Mouse (Mus musculus): ENCODE measurements around the gene Neb. TPM values are rescaled to one million over a fixed set of nuclear protein-coding genes. Genes with fewer than 3 reads are reported as not detected.
A peak's percentile ranks its signal among the peaks of the same experiment; 100 is the strongest.

The Neb gene
- polyA plus RNA-seq, 1 experiment from 2014 or later: 10.6 TPM

- no peaks in the 10 kb centered on the region for H3K9me3 ChIP-seq (replicated peaks)
- WGBS: 95% methylated on average over 5 of the region's 5 CpGs
Measured at GRCm38 (mm10) chr2:52297969-52298368, 80.3 kb downstream of the Neb start.

DNA sequence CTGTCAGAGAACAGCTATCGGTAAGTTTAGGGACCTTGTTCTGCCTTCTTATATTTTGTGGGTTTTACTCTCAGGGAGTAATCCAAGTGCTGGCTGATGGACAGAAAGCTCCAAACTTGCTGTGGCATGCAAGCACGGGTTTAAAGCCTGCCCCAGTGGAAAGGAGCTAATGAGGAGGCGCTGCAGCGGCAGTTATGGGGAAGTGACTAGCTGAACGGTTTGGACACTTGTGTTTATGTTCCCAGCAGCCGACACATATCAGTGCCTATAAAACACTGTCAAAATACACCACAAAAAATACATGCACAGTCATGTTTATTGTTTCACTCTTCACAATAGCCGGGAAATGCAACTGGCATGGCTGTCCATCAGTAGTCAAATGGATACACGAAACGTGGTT, 81.5 kb downstream of the Neb start:
- WGBS: 66% methylated on average over 9 of the region's 9 CpGs
- Histone ChIP-seq H3K27ac (no peak overlapping the region), H3K9me3 (replicated peaks) (no peaks in the 10 kb centered on the region), H3K4me1 (no peaks in the 10 kb centered on the region), H3K9ac (no peak overlapping the region), H3K27me3 (no peaks in the 10 kb centered on the region), H3K36me3 (no peaks in the 10 kb centered on the region), H3K4me2 (no peak overlapping the region), H3K4me3 (replicated peaks) (no peak overlapping the region)
- ATAC-seq (replicated peaks; ENCODE audit: low FRiP score): no peak

More at GRCm38 (mm10) chr2:52297969-52298368, 80.3 kb downstream of the Neb start:
- Histone ChIP-seq H3K9ac (no peak overlapping the region), H3K4me3 (replicated peaks) (no peak overlapping the region), H3K4me2 (no peak overlapping the region), H3K27ac (no peak overlapping the region), H3K4me1 (no peaks in the 10 kb centered on the region), H3K36me3 (no peaks in the 10 kb centered on the region), H3K27me3 (no peaks in the 10 kb centered on the region)
- no peak for ATAC-seq (replicated peaks; ENCODE audit: low FRiP score)

DNA sequence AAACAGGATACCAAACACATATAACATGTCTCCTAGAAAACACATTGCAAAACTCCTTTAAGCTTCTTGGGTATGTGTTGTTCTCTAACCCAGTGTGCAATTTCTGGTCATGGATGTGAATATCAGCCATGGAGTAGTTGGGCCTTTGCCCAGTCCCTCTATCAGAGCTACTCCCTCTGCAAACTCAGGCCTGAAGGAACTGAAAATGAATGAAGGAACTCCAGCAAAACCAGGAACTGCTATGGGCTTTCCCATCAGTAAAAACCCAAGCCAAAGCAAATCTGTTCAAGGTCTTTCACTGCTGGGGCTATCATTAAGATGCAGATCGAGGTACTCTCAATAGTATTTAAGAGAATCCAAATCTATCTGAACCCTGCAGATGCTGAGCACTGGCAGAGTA, 90.8 kb downstream of the Neb start:
- Histone ChIP-seq H3K9me3 (replicated peaks) (no peaks in the 10 kb centered on the region), H3K4me2 (no peak overlapping the region), H3K27ac (no peak overlapping the region), H3K4me3 (replicated peaks) (no peak overlapping the region), H3K4me1 (no peaks in the 10 kb centered on the region), H3K36me3 (no peaks in the 10 kb centered on the region), H3K9ac (no peak overlapping the region), H3K27me3 (no peaks in the 10 kb centered on the region)
- 74% methylated on average over 1 of the region's 1 CpGs for WGBS
- ATAC-seq (replicated peaks; ENCODE audit: low FRiP score): no peak

DNA sequence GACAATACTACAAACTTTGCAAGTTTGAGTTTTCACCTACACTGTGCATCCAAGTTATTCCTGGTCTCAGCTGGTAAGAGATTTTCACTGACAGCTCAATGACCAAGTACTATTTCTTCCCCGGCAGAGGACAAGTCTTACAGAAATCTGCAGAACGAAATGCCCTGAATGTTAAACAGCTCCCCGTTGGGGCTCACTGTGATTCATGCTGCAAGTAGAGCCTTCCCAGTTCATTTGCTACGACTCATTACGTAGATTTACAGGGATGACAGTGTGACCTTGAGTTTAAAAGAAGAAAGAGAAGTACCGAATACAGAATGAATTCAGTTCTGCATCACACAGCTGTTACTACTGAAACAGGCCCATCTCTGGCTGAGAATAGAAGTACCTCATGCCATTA, 91.9 kb downstream of the Neb start:
- no peak overlapping the region for H3K9ac ChIP-seq
- H3K4me3 ChIP-seq (replicated peaks): no peak overlapping the region
- H3K4me2 ChIP-seq: no peak overlapping the region
- no peaks in the 10 kb centered on the region for H3K9me3 ChIP-seq (replicated peaks)
- 53% methylated on average over 6 of the region's 6 CpGs for WGBS
- no peaks in the 10 kb centered on the region for H3K27me3 ChIP-seq
- H3K27ac ChIP-seq: no peak overlapping the region
- H3K36me3 ChIP-seq: no peaks in the 10 kb centered on the region
- no peaks in the 10 kb centered on the region for H3K4me1 ChIP-seq
- no peak for ATAC-seq (replicated peaks; ENCODE audit: low FRiP score)

GRCm38 (mm10) chr2:52272146-52272545, 106.1 kb downstream of the Neb start:
- H3K4me2 ChIP-seq: no peak overlapping the region
- H3K27ac ChIP-seq: no peak overlapping the region
- H3K9ac ChIP-seq: no peak overlapping the region
- 0 out of 2 replicates have a peak, but pooled peaks have one; percentile 40 for ATAC-seq (replicated peaks; ENCODE audit: low FRiP score)
- no peaks in the 10 kb centered on the region for H3K4me1 ChIP-seq
- WGBS: 36% methylated on average over 1 of the region's 1 CpGs
- H3K9me3 ChIP-seq (replicated peaks): no peaks in the 10 kb centered on the region
- H3K4me3 ChIP-seq (replicated peaks): no peak overlapping the region
- no peaks in the 10 kb centered on the region for H3K27me3 ChIP-seq
- no peaks in the 10 kb centered on the region for H3K36me3 ChIP-seq

DNA sequence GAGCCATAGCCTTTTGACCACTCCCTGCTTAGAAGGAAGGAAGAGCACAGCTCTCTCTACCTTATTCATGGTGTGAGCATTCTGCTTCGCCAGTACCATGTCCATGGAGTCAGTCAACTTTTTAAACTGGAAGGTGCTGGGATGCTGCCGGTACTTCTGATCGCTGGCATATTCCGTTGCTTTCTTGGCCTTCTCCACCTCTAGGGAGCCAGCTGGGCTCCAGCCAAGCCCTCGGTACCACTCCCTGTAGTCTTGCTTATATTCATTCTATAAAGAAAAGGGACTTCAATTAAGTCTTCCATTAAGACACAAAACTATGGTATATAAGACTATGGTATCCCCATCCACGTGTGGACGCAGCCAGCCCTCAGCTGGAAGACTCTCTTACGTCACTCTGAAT, 107.4 kb downstream of the Neb start:
- no peak for ATAC-seq (replicated peaks; ENCODE audit: low FRiP score)
- 92% methylated on average over 8 of the region's 8 CpGs for WGBS
- no peaks in the 10 kb centered on the region for H3K9me3 ChIP-seq (replicated peaks)
- H3K27ac ChIP-seq: no peak overlapping the region
- no peak overlapping the region for H3K4me3 ChIP-seq (replicated peaks)
- H3K9ac ChIP-seq: no peak overlapping the region
- no peaks in the 10 kb centered on the region for H3K27me3 ChIP-seq
- no peaks in the 10 kb centered on the region for H3K4me1 ChIP-seq
- H3K36me3 ChIP-seq: no peaks in the 10 kb centered on the region
- H3K4me2 ChIP-seq: no peak overlapping the region

DNA sequence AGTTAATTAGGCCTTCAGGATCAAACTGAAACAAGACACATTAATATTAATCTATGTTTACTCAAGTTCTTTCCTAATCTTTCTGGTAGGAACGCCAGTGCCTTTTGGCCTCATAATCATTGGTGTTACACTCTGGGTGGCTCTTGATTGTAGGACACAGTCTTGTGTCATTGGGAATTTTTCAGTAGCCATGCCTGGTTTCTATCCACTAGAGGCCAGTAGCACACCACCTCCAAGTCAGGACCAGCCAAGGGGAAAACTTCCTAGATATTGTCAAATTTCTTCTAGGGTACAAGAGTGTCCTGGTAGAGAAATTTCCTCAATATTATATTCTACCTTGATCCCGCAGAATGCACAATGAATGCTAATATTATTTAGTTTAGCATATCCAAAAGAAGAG, 116.1 kb downstream of the Neb start:
- H3K36me3 ChIP-seq: no peaks in the 10 kb centered on the region

GRCm38 (mm10) chr2:52252037-52252436, 126.2 kb downstream of the Neb start:
- Histone ChIP-seq H3K9ac (no peak overlapping the region), H3K4me2 (no peak overlapping the region), H3K4me3 (replicated peaks) (no peak overlapping the region), H3K9me3 (replicated peaks) (no peaks in the 10 kb centered on the region), H3K36me3 (no peaks in the 10 kb centered on the region), H3K4me1 (no peaks in the 10 kb centered on the region), H3K27me3 (no peaks in the 10 kb centered on the region), H3K27ac (no peak overlapping the region)
- ATAC-seq (replicated peaks; ENCODE audit: low FRiP score): no peak
- WGBS: 55% methylated on average over 1 of the region's 1 CpGs

More for the DNA sequence above, 116.1 kb downstream of the Neb start:
- WGBS: 40% methylated on average over 2 of the region's 2 CpGs
- H3K9ac ChIP-seq: no peak overlapping the region
- no peaks in the 10 kb centered on the region for H3K27me3 ChIP-seq
- H3K4me1 ChIP-seq: no peaks in the 10 kb centered on the region
- no peak for ATAC-seq (replicated peaks; ENCODE audit: low FRiP score)
- no peak overlapping the region for H3K4me2 ChIP-seq
- no peaks in the 10 kb centered on the region for H3K9me3 ChIP-seq (replicated peaks)
- no peak overlapping the region for H3K4me3 ChIP-seq (replicated peaks)
- no peak overlapping the region for H3K27ac ChIP-seq

DNA sequence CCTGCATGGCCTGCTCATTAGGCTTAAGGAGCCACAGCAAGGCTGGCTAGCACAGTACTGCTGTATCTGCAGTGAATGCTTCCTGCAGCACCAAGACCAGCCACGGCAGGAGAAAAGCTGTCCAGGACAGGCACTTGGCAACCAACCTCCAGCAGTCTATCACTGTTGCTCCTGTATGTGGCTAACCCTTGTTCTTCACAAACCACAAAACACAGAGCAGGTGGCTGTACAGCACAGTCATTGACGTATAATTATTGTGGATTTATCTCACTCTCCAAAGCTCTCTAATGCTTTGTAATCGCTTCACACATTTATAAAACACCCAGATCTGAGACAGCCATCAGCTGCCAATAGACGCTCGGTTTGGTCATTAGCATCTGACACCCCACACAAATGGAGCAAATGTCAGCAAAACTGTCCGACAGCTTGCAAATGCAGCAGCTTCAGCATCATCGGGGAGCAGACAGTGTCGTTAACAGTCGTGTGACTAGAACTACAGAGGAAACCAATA, 129.9 kb downstream of the Neb start:
- ATAC-seq (replicated peaks; ENCODE audit: low FRiP score): no peak
- Histone ChIP-seq H3K27me3 (no peaks in the 10 kb centered on the region), H3K4me3 (replicated peaks) (no peak overlapping the region), H3K9ac (no peak overlapping the region), H3K36me3 (no peaks in the 10 kb centered on the region), H3K4me1 (no peaks in the 10 kb centered on the region), H3K4me2 (no peak overlapping the region), H3K9me3 (replicated peaks) (no peaks in the 10 kb centered on the region), H3K27ac (no peak overlapping the region)
- 60% methylated on average over 9 of the region's 9 CpGs for WGBS

GRCm38 (mm10) chr2:52245091-52245490, 133.2 kb downstream of the Neb start:
- H3K4me1 ChIP-seq: no peaks in the 10 kb centered on the region
- H3K36me3 ChIP-seq: no peaks in the 10 kb centered on the region
- no peak overlapping the region for H3K9ac ChIP-seq
- H3K4me3 ChIP-seq (replicated peaks): no peak overlapping the region
- 83% methylated on average over 5 of the region's 5 CpGs for WGBS
- no peak overlapping the region for H3K4me2 ChIP-seq
- H3K9me3 ChIP-seq (replicated peaks): no peaks in the 10 kb centered on the region
- H3K27me3 ChIP-seq: no peaks in the 10 kb centered on the region
- ATAC-seq (replicated peaks; ENCODE audit: low FRiP score): no peak
- H3K27ac ChIP-seq: no peak overlapping the region

DNA sequence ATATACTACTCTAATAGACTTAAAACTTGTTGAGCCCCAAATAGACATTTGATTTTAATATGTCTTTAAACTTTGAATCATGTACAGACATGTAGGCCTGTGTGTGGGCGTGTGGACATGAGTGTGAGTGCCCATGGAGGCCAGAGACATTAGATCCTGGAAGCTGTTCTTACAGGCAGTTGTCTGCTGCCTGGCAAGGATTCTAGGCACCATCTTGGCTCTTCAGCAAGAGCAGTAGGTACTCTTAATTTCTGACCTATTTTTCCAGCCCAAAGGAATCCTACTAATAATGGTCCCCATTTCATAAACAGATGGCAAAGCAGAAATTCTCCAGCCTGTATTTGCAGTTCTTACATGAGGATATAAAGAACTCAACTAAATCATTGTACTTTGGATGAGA, 135.6 kb downstream of the Neb start:
- Histone ChIP-seq H3K9ac (no peak overlapping the region), H3K4me3 (replicated peaks) (no peak overlapping the region), H3K4me1 (peaks cover 4% of the 10 kb centered on the region; the same call in 1 of the 2 replicates), H3K9me3 (replicated peaks) (no peaks in the 10 kb centered on the region), H3K27me3 (no peaks in the 10 kb centered on the region), H3K36me3 (no peaks in the 10 kb centered on the region), H3K4me2 (no peak overlapping the region), H3K27ac (no peak overlapping the region)
- 95% methylated on average over 1 of the region's 1 CpGs for WGBS
- no peak for ATAC-seq (replicated peaks; ENCODE audit: low FRiP score)

DNA sequence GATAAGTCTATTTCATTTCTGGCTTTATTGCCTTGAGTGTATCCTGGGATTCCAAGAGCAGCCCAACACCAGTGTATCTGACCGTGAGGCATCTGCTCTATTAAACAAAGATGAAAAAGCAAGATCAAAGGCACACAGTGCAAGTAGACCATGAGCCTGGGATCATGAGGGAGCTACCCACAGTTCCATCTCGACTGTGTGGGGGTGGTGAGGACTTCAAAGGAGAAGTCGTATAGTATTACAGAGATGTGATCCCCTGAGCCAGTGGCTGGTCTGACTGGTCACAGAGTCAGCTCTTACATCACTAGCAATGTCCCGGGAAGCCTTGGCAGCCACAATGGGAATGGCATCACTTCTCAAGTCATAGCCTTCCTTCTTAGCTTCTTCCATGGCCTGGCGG, 140.4 kb downstream of the Neb start:
- Histone ChIP-seq H3K4me3 (replicated peaks) (no peak overlapping the region), H3K36me3 (no peaks in the 10 kb centered on the region), H3K27me3 (no peaks in the 10 kb centered on the region), H3K4me1 (peaks cover 4% of the 10 kb centered on the region; the same call in 1 of the 2 replicates), H3K27ac (no peak overlapping the region), H3K9ac (no peak overlapping the region), H3K9me3 (replicated peaks) (no peaks in the 10 kb centered on the region), H3K4me2 (no peak overlapping the region)
- peak; percentile 83 for ATAC-seq (replicated peaks; ENCODE audit: low FRiP score)
- WGBS: 26% methylated on average over 5 of the region's 5 CpGs

- Histone ChIP-seq H3K36me3 (no peaks in the 10 kb centered on the region), H3K27me3 (no peaks in the 10 kb centered on the region), H3K4me1 (no peaks in the 10 kb centered on the region), H3K4me2 (no peak overlapping the region), H3K27ac (no peak overlapping the region), H3K4me3 (replicated peaks) (no peak overlapping the region), H3K9me3 (replicated peaks) (no peaks in the 10 kb centered on the region), H3K9ac (no peak overlapping the region)
- no peak for ATAC-seq (replicated peaks; ENCODE audit: low FRiP score)
- WGBS: 60% methylated on average over 3 of the region's 3 CpGs
Measured at GRCm38 (mm10) chr2:52227584-52227983, 150.7 kb downstream of the Neb start.

Data from kidney, embryonic 15.5 days (tissue).